Mouse (Mus musculus): ENCODE results near the gene Zfp385c. TPM values are rescaled to one million over a fixed set of nuclear protein-coding genes. Genes with fewer than 3 reads are reported as not detected.

Gene Zfp385c
- polyA plus RNA-seq, 1 experiment from 2014 or later = 0.41 TPM

GRCm38 (mm10) chr11:100651748-100652147, 40.5 kb downstream of the Zfp385c start:
- Histone ChIP-seq H3K9ac (no peak overlapping the region), H3K9me3 (replicated peaks) (no peaks in the 10 kb centered on the region), H3K4me2 (no peak overlapping the region), H3K4me1 (replicated peaks) (peaks cover 12% of the 10 kb centered on the region), H3K27me3 (replicated peaks) (peaks cover 43% of the 10 kb centered on the region), H3K4me3 (no peak overlapping the region), H3K27ac (ENCODE audit: poor library complexity, severe bottlenecking) (no peak overlapping the region), H3K36me3 (no peaks in the 10 kb centered on the region)
- 12% methylated on average over 3 of the region's 3 CpGs for WGBS
- no peak for ATAC-seq (ENCODE audit: insufficient number of reproducible peaks, low FRiP score)

DNA sequence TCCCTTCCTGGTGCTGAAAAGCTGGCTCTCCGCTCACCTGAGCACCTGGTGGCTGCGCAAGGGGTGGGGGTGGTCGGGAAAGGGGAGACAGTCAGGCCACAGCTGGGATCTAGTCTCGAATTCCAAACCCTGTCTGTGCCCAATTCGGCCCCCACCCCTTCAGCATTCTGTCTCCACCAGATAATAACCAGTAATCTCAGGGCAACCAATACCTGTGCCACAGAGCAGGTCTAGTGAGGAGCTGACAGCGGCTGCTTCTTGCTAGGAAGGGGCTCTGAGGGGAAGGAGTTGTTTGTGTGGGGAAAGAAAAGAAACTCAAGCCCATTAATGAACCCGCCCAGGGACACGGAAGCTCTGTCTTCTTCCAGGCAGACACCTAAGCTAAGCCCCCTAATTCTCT, 41.0 kb downstream of the Zfp385c start:
- no peak for ATAC-seq (ENCODE audit: insufficient number of reproducible peaks, low FRiP score)
- WGBS = 18% methylated on average over 8 of the region's 8 CpGs

DNA sequence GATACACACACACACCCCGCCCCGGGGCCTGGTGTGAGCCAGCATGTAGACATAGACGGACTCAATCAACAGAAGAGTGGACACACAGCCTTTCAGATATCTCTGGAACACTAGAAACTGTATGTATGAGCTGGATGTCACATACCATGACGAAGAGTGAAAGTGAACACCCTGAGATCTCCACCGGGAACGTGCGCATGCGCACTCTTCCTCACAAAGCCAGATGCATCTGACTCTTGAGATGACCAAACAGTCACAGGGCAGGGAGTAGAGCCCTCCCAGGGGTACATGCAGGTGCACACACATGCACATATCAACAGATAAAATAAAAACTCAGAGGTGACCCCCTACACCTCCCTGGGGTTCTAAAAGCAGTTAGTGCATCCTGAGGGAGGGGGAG, 43.9 kb downstream of the Zfp385c start:
- no peaks in the 10 kb centered on the region for H3K9me3 ChIP-seq (replicated peaks)
- H3K36me3 ChIP-seq = no peaks in the 10 kb centered on the region
- peaks cover 52% of the 10 kb centered on the region for H3K27me3 ChIP-seq (replicated peaks)
- H3K4me2 ChIP-seq = no peak overlapping the region
- ATAC-seq (ENCODE audit: insufficient number of reproducible peaks, low FRiP score) = no peak
- peaks cover 3% of the 10 kb centered on the region; the same call in 1 of the 2 replicates for H3K4me1 ChIP-seq (replicated peaks)
- H3K4me3 ChIP-seq = no peak overlapping the region
- no peak overlapping the region for H3K9ac ChIP-seq
- WGBS = 81% methylated on average over 8 of the region's 8 CpGs
- H3K27ac ChIP-seq (ENCODE audit: poor library complexity, severe bottlenecking) = no peak overlapping the region

More for the DNA sequence above, 41.0 kb downstream of the Zfp385c start:
- Histone ChIP-seq H3K4me2 (no peak overlapping the region), H3K36me3 (no peaks in the 10 kb centered on the region), H3K27me3 (replicated peaks) (peaks cover 43% of the 10 kb centered on the region), H3K9me3 (replicated peaks) (no peaks in the 10 kb centered on the region), H3K9ac (no peak overlapping the region), H3K4me1 (replicated peaks) (peaks cover 7% of the 10 kb centered on the region), H3K27ac (ENCODE audit: poor library complexity, severe bottlenecking) (no peak overlapping the region), H3K4me3 (no peak overlapping the region)

DNA sequence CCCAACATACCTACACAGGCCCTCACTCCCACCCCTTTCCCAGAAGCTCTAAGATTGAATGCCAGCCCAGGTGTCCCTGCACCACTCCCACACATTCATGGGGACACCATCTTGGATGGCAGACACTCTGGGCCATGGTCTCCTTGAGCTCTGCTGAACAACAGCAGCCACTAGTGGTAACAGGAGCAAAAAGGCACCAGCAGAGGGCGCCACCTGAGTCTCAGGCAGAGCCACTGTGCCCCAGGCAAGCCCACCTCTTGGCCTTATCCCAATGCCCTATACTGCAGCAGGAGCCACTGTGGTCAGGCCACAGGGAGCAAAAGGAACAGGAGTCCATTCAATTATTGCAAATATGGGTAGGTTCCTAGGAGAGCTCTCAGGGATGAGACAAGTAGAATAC, 46.0 kb downstream of the Zfp385c start:
- Histone ChIP-seq H3K4me2 (no peak overlapping the region), H3K9ac (no peak overlapping the region), H3K9me3 (replicated peaks) (no peaks in the 10 kb centered on the region), H3K4me1 (replicated peaks) (no peaks in the 10 kb centered on the region), H3K27ac (ENCODE audit: poor library complexity, severe bottlenecking) (no peak overlapping the region), H3K4me3 (no peak overlapping the region), H3K27me3 (replicated peaks) (peaks cover 56% of the 10 kb centered on the region), H3K36me3 (no peaks in the 10 kb centered on the region)
- 7% methylated on average over 1 of the region's 1 CpGs for WGBS
- ATAC-seq (ENCODE audit: insufficient number of reproducible peaks, low FRiP score) = no peak

- no peaks in the 10 kb centered on the region for H3K9me3 ChIP-seq (replicated peaks)
- no peak overlapping the region for H3K27ac ChIP-seq (ENCODE audit: poor library complexity, severe bottlenecking)
- H3K4me1 ChIP-seq (replicated peaks) = peaks cover 6% of the 10 kb centered on the region
- WGBS = 63% methylated on average over 15 of the region's 15 CpGs
- no peak overlapping the region for H3K4me3 ChIP-seq
- ATAC-seq (ENCODE audit: insufficient number of reproducible peaks, low FRiP score) = no peak
- H3K4me2 ChIP-seq = no peak overlapping the region
- H3K27me3 ChIP-seq (replicated peaks) = peaks cover 58% of the 10 kb centered on the region
- no peaks in the 10 kb centered on the region for H3K36me3 ChIP-seq
- H3K9ac ChIP-seq = no peak overlapping the region
Observed at GRCm38 (mm10) chr11:100643612-100644575, 48.4 kb downstream of the Zfp385c start.

- ATAC-seq (ENCODE audit: insufficient number of reproducible peaks, low FRiP score) = no peak
- Histone ChIP-seq H3K4me2 (peak overlapping the region; percentile 80), H3K27me3 (replicated peaks) (peaks cover 68% of the 10 kb centered on the region), H3K36me3 (no peaks in the 10 kb centered on the region), H3K9ac (peak overlapping the region; percentile 51; the same call in 1 of the 2 replicates), H3K4me3 (peak overlapping the region; percentile 41), H3K9me3 (replicated peaks) (no peaks in the 10 kb centered on the region), H3K27ac (ENCODE audit: poor library complexity, severe bottlenecking) (no peak overlapping the region), H3K4me1 (replicated peaks) (peaks cover 6% of the 10 kb centered on the region)
- 8% methylated on average over 52 of the region's 52 CpGs for WGBS
Observed at GRCm38 (mm10) chr11:100640159-100640906, 51.9 kb downstream of the Zfp385c start.

DNA sequence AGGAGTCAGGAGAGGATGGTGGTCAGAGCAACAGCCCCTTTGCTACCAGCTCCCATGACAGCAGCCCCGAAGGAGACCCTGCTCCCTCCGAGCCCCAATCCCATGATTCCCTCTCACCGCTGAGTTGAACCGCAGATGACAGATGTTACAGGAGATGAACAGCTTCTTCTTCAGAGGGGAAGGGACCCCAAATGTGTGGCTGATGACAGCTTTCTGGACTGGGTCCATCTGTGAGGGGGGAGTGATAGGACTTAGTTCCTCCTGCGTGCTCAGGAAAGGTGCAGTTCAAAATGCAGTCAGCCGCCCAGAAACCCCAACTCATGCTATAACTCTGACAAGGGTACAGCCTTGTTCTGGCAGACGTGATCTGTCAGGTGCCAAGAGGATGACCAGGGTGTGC, 57.7 kb downstream of the Zfp385c start:
- WGBS = 62% methylated on average over 7 of the region's 7 CpGs
- peaks cover 55% of the 10 kb centered on the region for H3K27me3 ChIP-seq (replicated peaks)
- H3K4me2 ChIP-seq = no peak overlapping the region
- no peak overlapping the region for H3K4me3 ChIP-seq
- no peak overlapping the region for H3K9ac ChIP-seq
- no peaks in the 10 kb centered on the region for H3K4me1 ChIP-seq (replicated peaks)
- ATAC-seq (ENCODE audit: insufficient number of reproducible peaks, low FRiP score) = no peak
- H3K9me3 ChIP-seq (replicated peaks) = no peaks in the 10 kb centered on the region
- H3K36me3 ChIP-seq = no peaks in the 10 kb centered on the region
- no peak overlapping the region for H3K27ac ChIP-seq (ENCODE audit: poor library complexity, severe bottlenecking)

DNA sequence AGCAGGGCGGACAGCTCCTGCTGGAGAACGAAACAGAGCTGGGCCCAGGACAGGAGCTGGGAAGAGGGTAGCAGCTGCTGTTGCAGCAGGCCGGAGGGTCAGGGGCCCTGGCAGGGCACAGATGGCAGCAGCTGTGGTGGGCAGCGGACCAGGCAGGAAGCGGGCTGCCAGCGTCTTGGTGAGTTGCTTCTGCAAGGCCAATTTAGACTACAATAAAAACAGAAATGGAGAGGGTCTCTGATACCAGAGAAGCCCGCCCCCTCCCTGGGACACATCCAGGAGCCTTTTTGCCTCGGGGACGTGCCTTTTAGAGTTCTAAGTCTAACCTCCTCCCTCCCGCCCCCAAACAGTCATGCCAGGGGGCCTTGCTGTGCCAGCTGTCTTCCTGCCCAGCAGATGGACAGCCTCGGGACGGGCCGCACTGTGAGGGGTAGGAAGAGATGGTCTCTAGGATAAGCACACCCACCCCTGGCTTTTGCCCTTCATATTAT, 63.3 kb downstream of the Zfp385c start:
- 68% methylated on average over 13 of the region's 13 CpGs for WGBS
- no peak overlapping the region for H3K27ac ChIP-seq (ENCODE audit: poor library complexity, severe bottlenecking)
- H3K9ac ChIP-seq = peak overlapping the region; percentile 23; the same call in 1 of the 2 replicates
- no peak overlapping the region for H3K4me3 ChIP-seq
- no peak for ATAC-seq (ENCODE audit: insufficient number of reproducible peaks, low FRiP score)
- no peak overlapping the region for H3K4me2 ChIP-seq
- peaks cover 19% of the 10 kb centered on the region for H3K27me3 ChIP-seq (replicated peaks)
- peaks cover 30% of the 10 kb centered on the region for H3K36me3 ChIP-seq
- no peaks in the 10 kb centered on the region for H3K9me3 ChIP-seq (replicated peaks)
- H3K4me1 ChIP-seq (replicated peaks) = peaks cover 11% of the 10 kb centered on the region

GRCm38 (mm10) chr11:100628056-100628455, 64.2 kb downstream of the Zfp385c start:
- no peak for ATAC-seq (ENCODE audit: insufficient number of reproducible peaks, low FRiP score)
- Histone ChIP-seq H3K36me3 (peaks cover 30% of the 10 kb centered on the region), H3K9ac (no peak overlapping the region), H3K9me3 (replicated peaks) (no peaks in the 10 kb centered on the region), H3K4me1 (replicated peaks) (peaks cover 17% of the 10 kb centered on the region), H3K4me2 (no peak overlapping the region), H3K27me3 (replicated peaks) (peaks cover 13% of the 10 kb centered on the region), H3K4me3 (no peak overlapping the region), H3K27ac (ENCODE audit: poor library complexity, severe bottlenecking) (no peak overlapping the region)
- 86% methylated on average over 5 of the region's 5 CpGs for WGBS

GRCm38 (mm10) chr11:100626701-100627195, 65.5 kb downstream of the Zfp385c start:
- Histone ChIP-seq H3K9me3 (replicated peaks) (no peaks in the 10 kb centered on the region), H3K4me1 (replicated peaks) (peaks cover 17% of the 10 kb centered on the region), H3K36me3 (peaks cover 30% of the 10 kb centered on the region), H3K9ac (no peak overlapping the region), H3K27ac (ENCODE audit: poor library complexity, severe bottlenecking) (no peak overlapping the region), H3K27me3 (replicated peaks) (peaks cover 3% of the 10 kb centered on the region; the same call in 1 of the 2 replicates), H3K4me2 (no peak overlapping the region), H3K4me3 (no peak overlapping the region)
- 17% methylated on average over 9 of the region's 9 CpGs for WGBS
- no peak for ATAC-seq (ENCODE audit: insufficient number of reproducible peaks, low FRiP score)
